Mouse (Mus musculus) liver, postnatal 0 days (tissue): ENCODE data around the gene Gstp3.

Experiments used
- CTCF ChIP-seq: sonication (generic); IDR thresholded peaks from 2 replicates; pipeline ENCODE4 v1.5.1; 2016; ENCODE audit warnings: antibody characterized with exemption, low read depth
- EP300 ChIP-seq: IDR thresholded peaks from 2 replicates; pipeline ENCODE4 v1.6.1; 2016; ENCODE audit warnings: antibody characterized with exemption, low read depth, mild to moderate bottlenecking

DNA sequence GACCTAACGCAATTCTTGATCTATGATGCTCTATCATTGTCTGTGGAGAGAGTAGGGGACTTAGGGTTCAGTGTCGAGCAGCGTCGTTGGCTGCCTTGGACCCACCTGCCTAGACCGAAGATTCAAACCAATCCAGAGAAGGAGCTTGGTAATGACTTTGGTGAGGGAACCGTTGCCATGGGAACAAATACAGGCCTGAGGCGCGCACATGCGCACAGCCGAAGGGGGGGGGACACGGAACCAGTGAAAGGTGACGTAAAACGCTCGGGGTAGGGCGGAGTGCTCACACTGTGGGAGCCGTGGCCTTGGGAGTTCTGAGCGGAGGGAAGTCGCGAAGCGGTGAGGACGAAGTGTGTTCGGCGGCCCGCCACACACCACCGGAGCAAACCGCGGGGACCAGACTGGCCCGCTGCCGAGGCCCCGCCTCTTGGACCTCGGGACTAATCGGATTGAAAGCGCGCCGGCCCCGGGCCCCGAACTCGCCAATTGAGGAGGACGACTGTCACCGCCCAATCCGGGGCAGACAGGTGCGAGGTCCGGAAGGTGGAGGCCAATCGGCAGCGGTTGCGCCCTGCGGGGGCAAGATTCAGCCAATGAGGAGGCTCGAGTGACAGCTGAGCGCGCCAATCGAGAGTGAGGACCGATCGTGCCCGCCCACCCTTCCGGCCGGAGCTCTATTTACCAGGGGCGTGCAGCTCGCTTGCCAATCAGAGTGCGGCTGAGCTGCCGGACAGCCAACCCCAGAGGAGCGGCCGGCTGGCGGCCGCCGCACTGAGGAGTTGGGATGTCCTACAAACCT is 37.5 kb upstream of the Gstp3 start, which contains the start of gene Cdk2ap2:
- TF ChIP-seq CTCF = no peak
- TF ChIP-seq EP300 = peak; percentile 77
